Mouse (Mus musculus) cerebellum, postnatal 14 days (tissue): ENCODE data around the gene Grin2b.

Source experiments
- DNase-seq, 2 experiments: peaks; one replicate each; pipeline ENCODE4 v3.0.0; 2021; ENCODE audit warnings: mixed read lengths in 2 of 2

Grin2b gene

GRCm38 (mm10) chr6:135680105-135680710, 493.1 kb downstream of the Grin2b start:
- DNase-seq: no peak

GRCm38 (mm10) chr6:135674380-135674779, 498.9 kb downstream of the Grin2b start:
- no peak for DNase-seq

GRCm38 (mm10) chr6:135672003-135672402, 501.3 kb downstream of the Grin2b start:
- DNase-seq: no peak
